Mouse (Mus musculus): ENCODE measurements at regions not wholly inside any gene's neighbourhood (a gene's known extent, or its start where the extent isn't known, plus 50 kb on each side); places are given as distances from the start of the nearest gene placed in this dataset.
A peak's percentile ranks its signal among the peaks of the same experiment; 100 is the strongest.
"Not testable (repeated sequence)": the region's sequence is repeated elsewhere in the genome, so short reads cannot be mapped to it uniquely, and the experiment has no call there.

DNA sequence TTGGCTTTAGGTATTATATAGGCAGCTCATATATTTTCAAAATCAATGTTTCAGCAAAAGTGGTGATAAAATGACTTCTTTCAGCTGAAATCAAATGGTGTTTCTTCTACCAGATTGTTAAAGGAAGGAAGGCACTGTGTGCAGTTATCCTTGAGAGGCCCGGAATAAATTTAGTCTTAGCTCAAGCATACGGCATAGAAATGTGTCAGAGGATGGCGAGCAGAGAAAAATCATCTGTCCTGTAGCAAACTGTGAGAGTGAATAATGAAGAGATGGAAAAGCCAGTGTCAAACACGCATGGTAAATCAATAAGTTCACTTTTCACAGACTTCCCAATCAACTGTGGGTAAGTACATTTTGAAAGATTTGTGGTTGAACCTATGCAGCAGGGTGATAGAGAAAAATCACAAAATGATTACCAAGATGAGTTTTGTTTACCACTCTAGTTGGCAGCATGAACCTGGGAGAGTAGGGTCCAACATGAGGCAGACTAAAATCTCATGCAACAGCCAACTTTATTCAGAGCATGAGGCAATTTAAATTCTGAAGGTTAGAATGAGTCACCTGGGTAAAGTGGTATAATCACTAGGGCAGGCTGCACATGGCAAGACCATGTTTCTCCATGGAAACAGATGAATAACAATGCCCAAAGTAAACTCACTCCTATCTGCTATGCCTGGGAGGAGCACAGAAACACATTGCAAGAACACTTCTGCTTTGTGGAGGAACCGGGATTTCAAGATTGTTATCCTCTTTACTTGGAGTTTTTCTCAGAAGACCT is 55.7 kb downstream of the AI429214 start:
- DNase-seq (ENCODE audit: low spot score in 2 of 2): no peak

- no peak for DNase-seq (ENCODE audit: low spot score in 2 of 2)
Measured at GRCm38 (mm10) chr8:37049969-37050683, 56.7 kb downstream of the AI429214 start.

GRCm38 (mm10) chr8:37050684-37051028 is 57.3 kb downstream of the AI429214 start:
- DNase-seq (ENCODE audit: low spot score in 2 of 2): no peak

DNA sequence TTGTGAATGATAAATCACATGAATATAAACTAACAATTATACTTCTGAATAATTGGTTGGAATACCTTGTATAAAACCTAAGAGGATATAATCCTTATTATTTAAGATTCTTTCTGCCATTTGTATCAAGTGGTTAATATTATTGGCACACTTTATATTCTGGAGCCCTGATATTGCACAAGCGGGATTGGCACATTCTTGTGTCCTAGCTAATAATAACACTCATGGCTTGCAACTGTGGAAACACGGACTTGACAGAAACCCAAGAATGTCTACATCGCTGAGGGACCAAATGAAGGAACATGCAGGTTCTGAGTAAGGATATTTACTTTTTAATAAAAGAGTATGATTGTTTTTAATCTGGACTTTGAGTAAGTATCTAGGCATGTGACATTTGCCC is 63.0 kb downstream of the AI429214 start:
- DNase-seq (ENCODE audit: low spot score in 2 of 2): no peak

DNA sequence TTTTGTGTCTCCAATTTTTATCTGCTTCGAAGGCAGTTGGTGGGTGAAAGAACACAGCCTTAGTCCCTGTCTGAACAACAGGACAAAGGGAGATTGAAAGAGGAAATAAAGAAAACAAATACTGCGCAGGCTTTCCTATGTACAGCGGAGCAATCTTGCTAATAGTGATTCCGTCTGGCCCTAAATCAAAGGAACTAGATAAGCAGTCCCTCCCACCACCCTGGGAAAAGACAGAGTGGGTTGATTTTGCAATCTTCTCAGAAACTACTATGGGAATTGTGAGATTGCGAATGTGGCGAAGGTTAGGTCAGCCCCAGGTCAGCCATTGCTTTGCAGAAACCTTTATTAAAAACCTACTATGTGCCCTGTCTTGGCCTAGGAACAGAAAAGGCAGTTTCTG is 65.0 kb downstream of the AI429214 start:
- DNase-seq (ENCODE audit: low spot score in 2 of 2): no peak

DNA sequence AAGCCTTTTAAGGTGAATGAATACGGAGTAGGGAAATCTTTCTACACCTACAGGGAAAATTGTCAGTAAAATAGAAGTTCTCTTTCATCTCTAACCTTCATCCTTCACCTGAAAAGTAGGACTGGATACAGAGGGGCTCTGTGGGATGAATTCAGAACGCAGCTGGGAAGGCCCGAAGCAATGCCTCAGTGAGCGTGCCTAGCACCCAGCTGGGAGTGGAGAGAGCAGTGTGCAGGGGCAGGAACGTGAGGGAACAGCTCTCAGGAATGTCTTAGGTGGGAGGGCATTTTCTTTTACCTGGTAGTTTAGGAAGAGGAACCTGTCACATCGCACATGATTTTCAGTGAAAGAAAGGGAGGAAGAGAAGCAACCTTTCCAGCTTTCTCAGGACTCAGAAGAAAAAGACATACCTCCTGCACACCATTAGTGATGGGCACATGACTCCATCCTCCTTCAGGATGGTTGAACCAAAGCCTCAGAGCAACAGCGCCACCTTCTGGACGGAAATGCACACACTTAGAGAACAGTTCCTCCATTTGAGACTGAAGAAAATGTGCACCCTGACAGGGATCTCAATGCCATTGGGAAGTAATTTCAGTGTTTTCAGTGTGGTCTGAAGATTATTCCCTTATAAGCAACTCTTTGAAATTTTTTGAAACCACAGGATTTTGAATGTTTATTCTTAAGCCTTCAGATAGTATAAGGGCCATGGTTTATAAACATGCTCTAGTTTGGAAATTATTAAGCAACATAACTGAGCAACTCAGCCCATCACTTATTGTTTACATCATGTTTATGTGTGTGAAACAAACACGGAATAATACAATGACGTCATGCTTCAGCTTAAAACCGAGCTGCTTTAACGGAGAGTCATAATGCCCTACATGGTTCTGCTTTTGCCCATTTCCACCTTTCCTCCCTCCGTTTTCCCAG is 68.9 kb downstream of the AI429214 start:
- DNase-seq (ENCODE audit: low spot score in 2 of 2): peak; percentile 65 to 88

DNA sequence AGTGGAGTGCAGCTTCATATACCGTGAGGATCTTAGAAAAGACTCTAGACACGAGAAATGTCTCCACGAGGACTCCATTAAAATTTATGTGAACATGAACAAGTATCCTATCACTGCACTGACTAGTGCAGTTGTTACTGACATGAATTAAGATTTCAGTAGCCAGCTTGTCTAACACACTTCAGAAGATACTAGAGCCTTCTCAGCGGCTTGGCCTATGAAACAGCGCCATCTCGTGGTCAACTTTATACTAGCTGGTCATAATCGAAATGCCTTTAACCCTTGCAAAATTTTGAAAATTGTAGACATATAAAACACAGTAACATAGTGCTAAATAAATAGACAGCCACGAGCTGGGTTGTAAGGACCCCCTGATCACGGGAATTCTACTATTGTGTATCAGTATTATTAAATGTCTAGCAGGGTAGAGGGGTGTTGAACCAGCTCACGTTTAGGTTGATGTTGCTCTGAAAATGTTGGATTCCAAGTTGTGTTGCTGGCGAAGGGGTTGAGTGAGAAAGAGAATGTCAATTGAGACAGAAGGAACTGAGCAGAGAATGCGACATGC is 70.4 kb downstream of the AI429214 start:
- peak; percentile 47 to 84 for DNase-seq (ENCODE audit: low spot score in 2 of 2)

- DNase-seq (ENCODE audit: low spot score in 2 of 2): no peak
Measured at GRCm38 (mm10) chr8:37072905-37073304, 79.5 kb downstream of the AI429214 start.

DNA sequence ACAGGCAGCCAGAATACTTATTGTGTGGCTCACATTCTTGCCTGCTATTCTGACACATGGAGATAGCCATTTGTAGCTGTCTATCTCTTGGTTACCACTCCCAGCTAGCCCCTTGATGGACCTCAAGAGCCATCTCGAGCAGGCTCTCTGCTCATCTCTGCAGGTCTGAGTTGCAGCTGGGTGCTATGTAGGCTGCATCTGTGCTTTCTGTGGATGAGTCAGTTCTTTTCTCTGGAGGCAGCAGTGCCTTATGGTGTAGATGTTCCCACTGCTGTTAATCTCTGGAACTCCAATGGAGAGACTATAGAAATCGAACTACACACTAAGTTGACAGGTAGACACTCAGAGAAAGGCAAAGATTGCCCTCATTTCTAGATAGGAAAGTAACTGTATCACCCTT is 106.3 kb downstream of the AI429214 start:
- no peak for DNase-seq (ENCODE audit: low spot score in 2 of 2)

DNA sequence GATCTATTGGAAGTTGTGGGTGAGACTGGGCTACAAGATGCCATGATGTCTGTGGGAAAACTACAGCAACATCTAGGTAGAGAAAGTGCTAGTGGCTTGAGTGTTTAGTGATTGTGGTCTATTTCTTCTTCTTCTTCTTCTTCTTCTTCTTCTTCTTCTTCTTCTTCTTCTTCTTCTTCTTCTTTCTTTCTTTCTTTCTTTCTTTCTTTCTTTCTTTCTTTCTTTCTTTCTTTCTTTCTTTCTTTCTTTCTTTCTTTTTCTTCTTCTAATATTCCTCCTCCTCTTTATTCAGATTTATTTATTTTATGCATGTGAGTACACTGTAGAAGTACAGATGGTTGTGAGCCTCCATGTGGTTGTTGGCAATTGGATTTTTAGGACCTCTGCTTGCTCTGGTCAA is 119.0 kb downstream of the AI429214 start:
- DNase-seq (ENCODE audit: low spot score in 2 of 2): not testable (repeated sequence)

- DNase-seq (ENCODE audit: low spot score in 2 of 2): no peak
Measured at GRCm38 (mm10) chr8:37125834-37126233, 132.4 kb downstream of the AI429214 start.

DNA sequence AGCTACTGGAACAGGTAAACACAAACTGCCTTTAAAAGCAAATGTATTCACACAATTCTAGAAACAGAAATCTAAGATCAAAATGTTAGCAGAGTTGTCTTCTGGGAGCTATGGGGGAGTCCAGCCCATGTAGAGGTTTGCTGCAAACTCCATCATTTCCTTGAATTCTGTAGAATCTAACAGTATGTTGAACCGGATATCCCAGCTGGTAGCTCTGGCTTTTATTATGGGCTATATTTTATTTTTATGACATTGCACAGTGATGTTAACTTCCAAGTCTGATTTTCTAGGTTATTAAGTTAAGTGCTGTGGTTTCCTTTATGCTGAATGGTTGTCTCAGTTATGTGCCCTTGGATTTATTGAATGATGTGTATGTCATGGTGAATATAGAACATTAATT is 136.3 kb downstream of the AI429214 start:
- no peak for DNase-seq (ENCODE audit: low spot score in 2 of 2)

GRCm38 (mm10) chr8:37131988-37132387 is 138.6 kb downstream of the AI429214 start:
- no peak for DNase-seq (ENCODE audit: low spot score in 2 of 2)

GRCm38 (mm10) chr8:37134192-37134964 is 141.0 kb downstream of the AI429214 start:
- no peak for DNase-seq (ENCODE audit: low spot score in 2 of 2)

DNA sequence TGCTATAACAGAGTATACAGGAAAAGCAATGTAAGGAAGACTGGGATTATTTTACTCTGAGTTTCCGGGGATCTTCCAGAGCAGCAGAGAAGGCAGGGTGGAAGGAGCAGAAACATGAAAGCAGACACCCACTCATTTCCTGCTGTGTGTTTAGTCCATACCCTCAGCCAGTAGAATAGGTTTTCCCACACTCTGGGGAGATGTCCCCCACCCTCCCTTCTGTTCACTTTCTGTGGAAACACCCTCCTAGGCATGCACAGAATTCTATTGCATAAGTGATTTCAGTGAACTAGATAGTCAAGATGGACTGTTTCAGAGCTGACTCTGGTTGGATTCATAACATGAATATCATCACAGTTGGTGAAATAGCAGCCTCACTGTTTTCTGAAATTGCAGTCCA is 156.9 kb downstream of the AI429214 start:
- no peak for DNase-seq (ENCODE audit: low spot score in 2 of 2)

GRCm38 (mm10) chr8:37154361-37154760 is 161.0 kb downstream of the AI429214 start:
- DNase-seq (ENCODE audit: low spot score in 2 of 2): no peak

- DNase-seq (ENCODE audit: low spot score in 2 of 2): no peak
Measured at GRCm38 (mm10) chr8:37154946-37155345, 161.5 kb downstream of the AI429214 start.

GRCm38 (mm10) chr8:37159481-37159880 is 166.1 kb downstream of the AI429214 start:
- peak; percentile 19 to 67 for DNase-seq (ENCODE audit: low spot score in 2 of 2)

GRCm38 (mm10) chr8:37196859-37197258 is 203.5 kb downstream of the AI429214 start:
- no peak for DNase-seq (ENCODE audit: low spot score in 2 of 2)

DNA sequence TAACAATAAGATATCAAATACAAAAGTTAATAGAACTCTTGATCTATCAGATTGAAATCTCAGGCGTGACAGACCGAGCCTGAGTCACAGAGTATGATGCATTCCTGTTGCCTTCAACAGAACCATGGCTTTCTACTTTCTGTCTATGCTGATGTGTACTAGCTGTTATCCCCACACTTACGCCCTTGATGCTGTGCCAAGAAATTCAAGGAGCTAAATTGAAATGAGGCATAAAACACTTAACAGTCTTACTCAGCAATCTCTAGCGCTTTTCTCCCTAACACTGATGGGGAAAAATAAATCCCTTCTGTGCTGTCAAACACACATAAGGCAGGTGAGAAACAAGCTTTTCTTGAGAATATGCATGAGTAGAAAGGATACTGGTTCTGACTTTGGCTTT is 222.5 kb downstream of the AI429214 start:
- DNase-seq (ENCODE audit: low spot score in 2 of 2): no peak

- DNase-seq (ENCODE audit: low spot score in 2 of 2): no peak
Measured at GRCm38 (mm10) chr8:37227091-37227490, 233.7 kb downstream of the AI429214 start.
